Mouse (Mus musculus) heart, embryonic 16.5 days (tissue): ENCODE results near the gene Mrpl10. TPM values are rescaled to one million over a fixed set of nuclear protein-coding genes. Genes with fewer than 3 reads are reported as not detected.

Experiments used
- ATAC-seq: fragments of 200-750 bp; cut with Nextera tagmentation; replicated peaks from 2 replicates; pipeline ENCODE4 v1.8.0; 2017; ENCODE audit warnings: moderate number of reproducible peaks; ENCODE audit not compliant: insufficient read depth, low FRiP score; ENCODE audit errors: extremely low read depth
- H3K27ac ChIP-seq: fragments of 300-500 bp; sonication (generic); 2 replicates; pipeline ENCODE4 v1.5.1; 2014; ENCODE audit warnings: mild to moderate bottlenecking, low read length, control low read depth, moderate library complexity
- H3K27me3 ChIP-seq: fragments of 300-500 bp; sonication (generic); 2 replicates; pipeline ENCODE4 v1.6.1; 2014; ENCODE audit warnings: low read length, mixed read lengths; ENCODE audit not compliant: control insufficient read depth, insufficient read depth
- H3K36me3 ChIP-seq: fragments of 300-500 bp; sonication (generic); 2 replicates; pipeline ENCODE4 v1.6.1; 2014; ENCODE audit not compliant: control insufficient read depth, insufficient read depth
- H3K4me1 ChIP-seq: fragments of 300-500 bp; sonication (generic); 2 replicates; pipeline ENCODE4 v1.6.1; 2014; ENCODE audit warnings: low read length, mixed read lengths; ENCODE audit not compliant: control insufficient read depth, insufficient read depth
- H3K4me2 ChIP-seq: fragments of 300-500 bp; sonication (generic); 2 replicates; pipeline ENCODE4 v1.6.1; 2014; ENCODE audit warnings: low read depth, mild to moderate bottlenecking, control low read depth, low read length
- H3K4me3 ChIP-seq: fragments of 300-500 bp; sonication (generic); 2 replicates; pipeline ENCODE4 v1.5.1; 2014; ENCODE audit warnings: mild to moderate bottlenecking, control low read depth, low read length
- H3K9ac ChIP-seq: fragments of 300-500 bp; sonication (generic); 2 replicates; pipeline ENCODE4 v1.6.1; 2014; ENCODE audit warnings: low read length, control low read depth
- H3K9me3 ChIP-seq: fragments of 300-500 bp; sonication (generic); replicated peaks from 2 replicates; pipeline ENCODE4 v1.6.1; 2016; ENCODE audit warnings: low read length; ENCODE audit not compliant: control insufficient read depth
- WGBS: fragments of 180-500 bp; shearing (Covaris S2); extraction: QIAGEN DNeasy Blood & Tissue Kit; methylation state at CpG from one replicate; pipeline ENCODE4 v1.1.7; 2014; 5-methylcytosine and 5-hydroxymethylcytosine counted together
- polyA plus RNA-seq: library from polyadenylated mRNA; unstranded; fragments of >200 nt; fragmentation: Nextera tagmentation; extraction: Ambion mirVana; gene quantifications from 2 replicates; pipeline ENCODE4 v1.2.1, GENCODE M21; 2015

The Mrpl10 gene
- polyA plus RNA-seq, 1 experiment from 2014 or later, result 66.9 TPM

DNA sequence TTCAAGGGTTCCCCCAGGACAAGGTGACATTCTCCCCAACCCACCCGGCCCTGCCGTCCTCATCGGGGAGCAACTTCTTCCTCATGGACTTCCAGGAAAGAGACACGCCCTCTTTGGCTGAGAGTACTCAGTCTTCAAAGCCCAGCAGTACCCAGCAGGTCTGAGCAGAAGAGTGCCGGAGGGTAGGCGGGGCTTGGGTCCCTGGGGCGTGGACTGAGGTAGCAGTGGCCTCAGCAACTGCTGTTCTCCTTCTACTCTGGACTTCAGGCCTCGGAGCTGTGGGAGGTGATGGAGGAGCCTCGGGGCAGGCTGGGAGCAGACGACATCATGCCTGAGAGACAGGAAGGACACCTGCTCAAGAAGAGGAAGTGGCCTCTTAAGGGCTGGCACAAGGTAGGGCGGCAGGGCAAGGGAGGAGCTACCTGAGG is 10.9 kb downstream of the Mrpl10 start:
- no peak overlapping the region for H3K4me3 ChIP-seq
- H3K9ac ChIP-seq, result no peak overlapping the region; the same call in 1 of the 2 replicates
- H3K4me1 ChIP-seq, result peaks cover 16% of the 10 kb centered on the region
- H3K9me3 ChIP-seq, result no peaks in the 10 kb centered on the region
- 19% methylated on average over 11 of the region's 11 CpGs for WGBS
- no peak overlapping the region for H3K27ac ChIP-seq
- no peaks in the 10 kb centered on the region for H3K27me3 ChIP-seq
- peak overlapping the region; percentile 93 for H3K4me2 ChIP-seq
- ATAC-seq, result no peak
- H3K36me3 ChIP-seq, result peaks cover 33% of the 10 kb centered on the region

DNA sequence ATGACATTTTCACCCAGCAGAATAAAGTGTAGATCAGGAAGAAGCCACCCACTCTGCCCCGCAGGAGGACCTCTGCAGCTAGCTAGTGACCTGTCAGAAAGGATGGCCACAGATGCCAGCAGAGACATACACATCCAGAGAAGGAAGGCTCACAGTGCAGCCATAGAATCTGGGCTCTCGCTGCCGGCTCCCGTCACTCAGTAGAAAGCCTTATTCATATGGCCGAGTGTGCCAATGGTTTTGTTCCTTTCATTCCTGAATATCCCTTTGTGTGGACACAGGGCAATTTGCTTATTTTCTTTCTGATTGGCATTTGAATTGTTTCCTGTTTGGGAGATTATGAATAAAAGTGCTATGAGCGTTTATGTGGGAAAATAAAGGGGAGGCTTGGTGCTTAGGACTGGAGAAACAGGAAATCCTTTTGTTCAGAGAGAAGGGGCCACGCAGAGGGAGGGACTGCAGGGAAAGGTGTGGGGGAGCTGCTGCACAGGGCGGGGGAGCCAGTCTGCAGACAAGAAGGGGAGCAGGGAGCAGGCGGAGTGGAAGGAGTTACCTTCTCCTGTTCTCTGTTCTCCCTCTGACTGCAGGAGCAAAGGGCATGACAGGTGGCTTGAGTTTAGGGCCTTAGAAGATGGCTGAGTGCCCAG is 22.0 kb downstream of the Mrpl10 start:
- H3K4me2 ChIP-seq, result no peak overlapping the region
- H3K27me3 ChIP-seq, result no peaks in the 10 kb centered on the region
- H3K4me3 ChIP-seq, result no peak overlapping the region
- H3K36me3 ChIP-seq, result peaks cover 10% of the 10 kb centered on the region
- H3K9ac ChIP-seq, result no peak overlapping the region
- ATAC-seq, result no peak
- WGBS, result 58% methylated on average over 9 of the region's 9 CpGs
- H3K9me3 ChIP-seq, result no peaks in the 10 kb centered on the region
- H3K27ac ChIP-seq, result no peak overlapping the region
- H3K4me1 ChIP-seq, result peaks cover 2% of the 10 kb centered on the region; the same call in 1 of the 2 replicates

DNA sequence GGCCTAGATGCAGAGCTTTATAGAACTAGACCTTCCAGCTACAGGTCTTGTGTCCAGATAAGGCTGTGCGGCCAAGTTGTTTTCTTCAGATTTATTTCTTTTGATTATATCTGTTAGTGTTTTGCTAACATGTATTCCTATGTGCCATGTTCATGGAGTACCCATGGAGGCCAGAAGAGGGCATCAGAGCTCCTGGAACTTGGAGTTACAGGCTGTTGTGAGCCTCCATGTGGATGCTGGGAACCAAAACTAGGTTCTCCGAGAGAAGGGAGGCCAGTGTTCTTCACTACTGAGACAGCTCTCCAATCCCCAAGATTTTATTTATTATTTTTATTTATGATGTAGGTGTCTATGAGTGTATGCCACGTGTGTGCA is 22.5 kb downstream of the Mrpl10 start:
- Histone ChIP-seq H3K4me1 (peaks cover 2% of the 10 kb centered on the region; the same call in 1 of the 2 replicates), H3K9me3 (no peaks in the 10 kb centered on the region), H3K4me2 (no peak overlapping the region), H3K27me3 (no peaks in the 10 kb centered on the region), H3K9ac (no peak overlapping the region), H3K36me3 (peaks cover 6% of the 10 kb centered on the region), H3K27ac (no peak overlapping the region), H3K4me3 (no peak overlapping the region)
- WGBS, result 77% methylated on average over 3 of the region's 3 CpGs
- no peak for ATAC-seq

DNA sequence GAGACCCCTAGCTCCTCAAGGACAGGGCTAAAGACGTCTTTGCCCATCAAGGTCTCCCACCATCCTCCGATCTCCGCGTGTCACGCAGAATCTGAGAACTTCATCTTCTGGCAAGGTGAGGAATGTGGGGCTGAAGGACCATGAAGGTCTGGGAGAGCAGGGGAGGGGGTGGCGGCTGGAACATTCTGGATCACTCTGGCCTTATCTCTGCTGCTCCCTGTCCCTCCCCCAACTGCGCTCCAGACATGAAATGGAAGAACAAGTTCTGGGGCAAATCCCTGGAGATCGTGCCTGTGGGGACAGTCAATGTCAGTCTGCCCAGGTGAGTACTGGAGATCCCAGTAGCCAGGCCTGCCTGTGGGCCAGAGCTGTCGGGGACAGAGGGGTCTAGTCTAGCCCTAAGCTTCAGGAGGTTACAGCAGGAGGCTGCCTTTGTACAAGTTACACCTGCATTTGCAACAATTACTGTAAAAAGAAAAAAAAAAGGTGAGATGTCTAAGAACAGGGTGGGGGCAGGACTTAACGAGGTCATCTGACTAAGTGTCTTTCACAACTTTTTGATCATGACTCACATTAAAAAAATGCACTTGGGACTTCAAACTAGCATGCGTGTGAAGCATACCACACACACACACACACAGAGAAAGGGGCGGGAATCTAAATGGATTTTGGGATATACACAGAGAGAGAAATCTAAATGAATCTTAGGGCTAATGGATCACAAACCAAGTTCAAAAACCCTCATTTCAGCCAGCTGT is 24.4 kb downstream of the Mrpl10 start:
- ATAC-seq, result no peak
- Histone ChIP-seq H3K9ac (no peak overlapping the region), H3K27ac (no peak overlapping the region), H3K4me3 (no peak overlapping the region), H3K4me2 (no peak overlapping the region), H3K36me3 (peaks cover 4% of the 10 kb centered on the region), H3K27me3 (no peaks in the 10 kb centered on the region), H3K4me1 (peaks cover 2% of the 10 kb centered on the region; the same call in 1 of the 2 replicates), H3K9me3 (no peaks in the 10 kb centered on the region)
- WGBS, result 71% methylated on average over 12 of the region's 12 CpGs

DNA sequence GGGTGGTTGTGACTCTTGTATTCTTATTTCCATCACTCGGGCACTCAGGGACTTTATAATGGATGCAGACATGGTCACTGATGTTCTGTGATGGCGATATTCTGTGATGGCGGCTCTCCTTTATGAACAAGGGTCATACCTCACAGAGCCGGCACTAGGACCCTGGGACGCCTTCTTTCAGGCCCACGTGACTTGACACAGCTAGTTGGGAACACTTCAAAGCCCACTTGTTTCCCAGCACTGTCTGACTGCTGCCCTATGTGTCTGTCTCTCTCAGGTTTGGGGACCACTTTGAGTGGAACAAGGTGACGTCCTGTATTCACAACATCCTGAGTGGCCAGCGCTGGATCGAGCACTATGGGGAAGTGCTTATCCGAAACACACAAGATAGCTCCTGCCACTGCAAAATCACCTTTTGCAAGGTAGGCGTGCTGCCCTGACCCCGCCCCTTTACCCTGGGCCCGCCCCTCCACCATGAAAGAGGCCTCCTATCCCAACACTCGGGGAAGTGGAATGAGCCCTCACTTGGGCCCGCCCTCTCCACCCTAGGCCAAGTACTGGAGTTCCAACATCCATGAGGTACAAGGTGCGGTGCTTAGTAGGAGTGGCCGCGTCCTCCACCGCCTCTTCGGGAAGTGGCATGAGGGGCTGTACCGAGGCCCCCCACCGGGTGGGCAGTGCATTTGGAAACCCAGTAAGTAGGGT is 25.4 kb downstream of the Mrpl10 start:
- peaks cover 9% of the 10 kb centered on the region for H3K4me1 ChIP-seq
- H3K9ac ChIP-seq, result no peak overlapping the region
- no peak for ATAC-seq
- no peaks in the 10 kb centered on the region for H3K9me3 ChIP-seq
- 56% methylated on average over 22 of the region's 22 CpGs for WGBS
- no peak overlapping the region for H3K27ac ChIP-seq
- no peaks in the 10 kb centered on the region for H3K27me3 ChIP-seq
- H3K36me3 ChIP-seq, result peaks cover 4% of the 10 kb centered on the region
- no peak overlapping the region for H3K4me2 ChIP-seq
- H3K4me3 ChIP-seq, result no peak overlapping the region

DNA sequence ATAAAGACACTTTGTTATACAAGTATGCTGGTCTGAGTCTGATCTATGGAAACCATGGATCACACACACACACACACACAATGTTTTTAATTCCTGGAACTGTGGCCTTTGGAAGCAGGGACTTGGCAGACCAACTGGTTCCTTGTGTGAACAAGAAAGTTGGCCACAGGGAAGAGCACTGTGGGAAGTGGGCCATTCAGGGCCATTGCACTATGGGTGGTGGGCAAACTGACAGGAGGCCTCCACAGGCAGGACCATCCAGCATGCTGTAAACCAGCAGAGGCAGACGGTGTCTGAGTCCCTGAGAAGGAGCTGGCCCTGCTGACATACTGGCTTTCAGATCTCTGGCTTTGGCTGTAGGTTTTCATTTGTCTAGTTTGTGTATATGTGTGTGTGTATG is 28.0 kb downstream of the Mrpl10 start:
- Histone ChIP-seq H3K36me3 (no peaks in the 10 kb centered on the region; the same call in 1 of the 2 replicates), H3K9me3 (no peaks in the 10 kb centered on the region), H3K4me2 (no peak overlapping the region), H3K9ac (no peak overlapping the region), H3K4me1 (peaks cover 10% of the 10 kb centered on the region), H3K27me3 (no peaks in the 10 kb centered on the region), H3K4me3 (no peak overlapping the region), H3K27ac (no peak overlapping the region)
- ATAC-seq, result no peak
- WGBS, result 73% methylated on average over 1 of the region's 1 CpGs

DNA sequence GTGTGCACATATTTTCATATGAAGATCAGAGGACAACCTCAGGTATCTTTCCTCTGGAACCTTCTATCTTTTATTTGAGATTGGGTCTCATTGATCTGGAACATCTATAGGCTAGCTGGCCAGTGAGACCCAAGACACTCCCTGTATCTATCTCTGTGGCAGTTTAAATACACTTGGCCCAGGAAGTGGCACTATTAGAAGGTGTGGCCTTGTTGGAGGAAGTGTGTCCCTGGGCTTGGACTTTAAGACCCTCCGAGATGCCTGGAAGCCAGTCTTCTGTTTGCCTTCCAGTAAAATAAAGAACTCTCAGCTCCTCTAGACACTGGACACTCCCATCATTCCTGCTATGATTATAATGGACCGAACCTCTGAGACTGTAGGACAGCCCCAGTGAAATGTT is 28.4 kb downstream of the Mrpl10 start:
- Histone ChIP-seq H3K27ac (no peak overlapping the region), H3K4me1 (peaks cover 10% of the 10 kb centered on the region), H3K4me3 (no peak overlapping the region), H3K36me3 (no peaks in the 10 kb centered on the region; the same call in 1 of the 2 replicates), H3K9ac (no peak overlapping the region), H3K27me3 (no peaks in the 10 kb centered on the region), H3K4me2 (no peak overlapping the region), H3K9me3 (no peaks in the 10 kb centered on the region)
- 76% methylated on average over 2 of the region's 2 CpGs for WGBS
- ATAC-seq, result no peak

DNA sequence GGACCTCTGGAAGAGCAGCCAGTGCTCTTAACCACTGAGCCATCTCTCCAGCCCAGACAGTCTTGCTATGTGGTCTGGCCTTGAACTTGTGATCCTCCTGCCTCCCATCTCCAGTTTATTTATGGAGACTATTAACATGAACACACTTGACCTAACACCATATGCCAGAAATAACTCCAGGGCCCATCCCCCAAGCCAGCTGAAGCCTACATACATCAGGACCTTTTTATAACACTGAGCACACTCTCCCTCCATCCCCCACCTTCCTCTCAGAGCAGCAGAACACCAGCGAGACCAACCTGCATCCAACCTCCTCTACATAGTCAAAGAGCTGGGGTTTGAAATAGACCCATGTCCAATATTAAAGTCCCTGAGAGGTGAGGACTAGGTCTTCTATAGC is 29.8 kb downstream of the Mrpl10 start:
- H3K4me3 ChIP-seq, result no peak overlapping the region
- no peaks in the 10 kb centered on the region; the same call in 1 of the 2 replicates for H3K36me3 ChIP-seq
- H3K27ac ChIP-seq, result peak overlapping the region; percentile 81
- WGBS, result 30% methylated on average over 1 of the region's 1 CpGs
- peak overlapping the region; percentile 53; the same call in 1 of the 2 replicates for H3K9ac ChIP-seq
- H3K4me2 ChIP-seq, result no peak overlapping the region
- H3K27me3 ChIP-seq, result no peaks in the 10 kb centered on the region
- peak; percentile 92 for ATAC-seq
- no peaks in the 10 kb centered on the region for H3K9me3 ChIP-seq
- H3K4me1 ChIP-seq, result peaks cover 10% of the 10 kb centered on the region

DNA sequence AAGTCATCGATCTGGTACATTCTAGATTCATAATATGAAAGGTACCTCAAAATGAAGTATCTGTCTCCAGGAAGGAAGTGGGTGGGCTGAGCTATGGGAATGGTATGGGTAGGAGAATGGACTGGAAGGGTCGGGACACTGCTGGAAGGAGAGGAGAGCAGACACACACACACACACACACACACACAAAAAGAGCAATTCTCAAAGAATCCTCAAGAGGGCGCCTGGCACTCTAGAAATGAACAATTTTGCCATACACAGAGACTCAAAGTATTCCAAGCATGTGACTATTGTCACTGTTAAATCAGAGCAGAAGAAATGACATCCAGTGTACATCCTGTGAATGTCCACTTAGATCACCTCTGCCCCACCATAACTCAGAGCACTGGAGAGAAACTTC is 31.2 kb downstream of the Mrpl10 start:
- peaks cover 10% of the 10 kb centered on the region for H3K4me1 ChIP-seq
- no peaks in the 10 kb centered on the region for H3K9me3 ChIP-seq
- H3K9ac ChIP-seq, result no peak overlapping the region
- WGBS, result 29% methylated on average over 3 of the region's 3 CpGs
- no peaks in the 10 kb centered on the region for H3K36me3 ChIP-seq
- H3K4me3 ChIP-seq, result no peak overlapping the region
- no peak overlapping the region for H3K27ac ChIP-seq
- no peak for ATAC-seq
- no peaks in the 10 kb centered on the region for H3K27me3 ChIP-seq
- no peak overlapping the region for H3K4me2 ChIP-seq
